Mouse (Mus musculus): Measurements from ENCODE around the gene Sat2.

Sat2 gene

DNA sequence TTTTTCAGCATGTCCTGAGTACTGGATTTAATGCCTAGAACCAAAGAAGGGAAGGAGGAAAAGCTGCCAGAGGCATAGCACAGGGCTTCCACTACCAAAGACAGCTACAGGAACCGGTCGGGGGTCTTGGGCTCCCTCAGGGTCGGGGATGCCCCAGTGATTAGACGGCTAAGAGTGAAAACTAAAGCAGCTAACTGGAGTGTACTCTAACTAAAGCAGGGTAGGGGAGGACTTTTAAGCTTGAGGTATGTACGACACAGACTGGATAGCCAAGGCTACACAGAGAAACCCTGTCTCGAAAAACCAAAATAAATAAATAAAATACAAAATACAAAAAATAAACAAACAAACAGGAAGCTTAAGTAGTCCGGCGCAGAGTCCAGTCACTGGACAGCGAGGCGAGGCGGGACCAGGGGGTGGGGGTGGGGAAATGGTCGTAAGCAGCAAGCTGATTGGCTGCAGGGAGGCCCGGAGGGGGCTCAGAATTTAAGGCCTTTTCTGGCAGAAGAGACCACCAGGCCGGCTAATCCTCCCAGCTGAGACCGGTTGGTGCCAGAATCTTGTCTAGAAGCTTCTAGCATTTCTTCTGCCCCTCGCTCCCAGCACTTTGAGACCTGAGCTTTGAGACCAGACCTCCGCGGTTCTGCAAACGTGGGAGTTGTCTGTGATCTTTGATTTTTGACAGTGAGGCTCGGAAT is at the start of gene Sat2:
TSS of gene Sat2 (plus strand) at position 454 of the 698 bp plus-strand sequence.
- peak; percentile 65 for DNase-seq

DNA sequence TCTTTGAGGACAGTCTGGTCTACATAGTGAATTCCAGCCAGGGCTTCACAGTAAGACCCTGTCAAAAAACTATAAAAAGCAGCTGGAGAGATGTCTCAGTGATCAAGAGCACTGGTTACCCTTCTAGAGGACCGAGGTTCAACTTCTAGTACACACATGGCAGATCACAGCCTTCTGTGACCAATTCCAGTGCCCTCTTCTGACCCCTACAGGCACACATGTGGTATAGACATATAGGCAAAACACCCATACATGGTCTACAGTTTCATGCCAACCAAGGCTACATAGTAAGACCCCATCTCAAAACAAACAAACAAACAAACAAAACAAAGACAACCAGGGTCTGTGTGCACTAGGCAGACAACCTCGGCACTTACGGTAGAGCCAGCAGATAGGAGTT is 46.6 kb upstream of the Sat2 start:
- DNase-seq: no peak

DNA sequence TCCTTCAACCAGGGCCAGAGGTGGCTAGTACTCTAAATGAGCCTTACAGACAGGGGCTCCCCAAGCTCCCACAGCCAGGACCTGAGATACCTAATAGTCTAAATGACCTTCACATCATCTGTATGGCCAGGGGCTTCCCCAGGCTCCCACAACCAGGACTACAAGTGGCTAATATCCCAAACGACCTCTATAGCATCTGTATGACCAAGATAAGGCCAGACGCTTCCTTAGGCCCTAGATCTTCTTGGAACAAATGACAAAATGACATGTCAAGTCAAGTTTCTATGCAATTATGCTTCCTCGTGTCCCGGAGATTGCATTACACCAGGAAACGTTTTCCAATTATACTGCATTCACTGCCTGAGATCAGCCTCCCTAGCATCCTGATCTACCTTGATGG is 45.5 kb upstream of the Sat2 start:
- no peak for DNase-seq

DNA sequence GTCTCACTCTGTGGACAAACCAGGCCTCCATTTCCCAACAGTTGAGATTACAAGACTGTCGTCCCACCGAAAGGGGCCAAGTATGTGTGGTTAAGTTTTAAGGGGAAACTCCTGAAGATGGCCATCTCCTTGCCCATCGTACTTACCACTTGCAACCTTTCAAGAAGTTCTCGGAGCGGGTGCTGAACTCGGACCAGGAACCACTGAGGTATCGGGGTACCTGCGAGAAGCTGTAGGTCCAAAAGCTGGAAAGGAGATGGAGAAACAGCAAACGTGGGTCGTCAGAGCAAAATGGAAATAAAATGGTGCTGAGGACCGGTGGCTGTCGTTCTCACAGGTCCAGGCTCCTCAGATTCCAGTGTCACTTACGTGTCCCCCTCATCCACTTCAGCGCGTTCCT is 43.5 kb upstream of the Sat2 start:
- peak; percentile 56 for DNase-seq

DNA sequence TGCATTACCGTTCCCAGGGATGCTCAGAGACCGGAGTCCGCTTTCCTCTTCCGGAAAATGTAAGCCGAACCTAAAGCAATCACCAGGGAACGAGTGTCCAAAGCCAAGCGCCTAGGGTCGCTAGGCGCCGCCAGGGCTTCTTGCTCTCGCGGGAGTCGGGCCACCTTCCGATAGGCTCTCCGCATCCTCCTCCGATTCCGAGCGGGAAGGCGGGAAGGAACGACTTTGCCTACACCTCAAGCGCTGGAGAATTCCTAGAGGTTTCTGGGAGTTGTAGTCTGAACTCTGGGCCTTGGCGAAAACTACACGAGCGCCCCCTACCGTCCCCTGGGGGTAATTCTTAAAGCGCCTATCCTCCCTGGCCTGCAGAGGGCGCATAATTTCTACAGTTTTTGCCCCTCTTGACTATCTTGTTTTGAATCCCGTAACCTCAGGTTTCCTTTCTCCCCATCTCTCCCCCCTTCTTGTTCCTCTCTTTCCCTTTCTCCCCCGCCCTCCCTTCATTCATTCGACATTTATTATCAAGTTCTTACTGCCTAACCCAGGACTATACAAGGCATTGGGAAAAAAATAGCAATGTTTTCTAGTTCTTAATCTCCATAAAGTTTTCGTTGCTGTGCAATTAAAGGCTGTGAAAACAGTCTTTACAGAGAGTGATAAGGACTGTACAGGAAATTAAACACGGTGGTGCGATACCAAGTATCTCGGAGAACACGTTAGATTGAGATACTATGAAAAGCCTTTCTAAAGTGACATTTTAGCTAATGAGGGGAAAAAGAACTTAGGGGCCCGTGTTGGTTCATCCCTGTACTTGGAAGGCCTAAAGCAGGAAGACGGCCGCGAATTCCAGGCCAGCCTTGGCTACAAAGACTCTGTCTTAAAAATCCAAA is 42.5 kb upstream of the Sat2 start:
- peak; percentile 99 for DNase-seq

DNA sequence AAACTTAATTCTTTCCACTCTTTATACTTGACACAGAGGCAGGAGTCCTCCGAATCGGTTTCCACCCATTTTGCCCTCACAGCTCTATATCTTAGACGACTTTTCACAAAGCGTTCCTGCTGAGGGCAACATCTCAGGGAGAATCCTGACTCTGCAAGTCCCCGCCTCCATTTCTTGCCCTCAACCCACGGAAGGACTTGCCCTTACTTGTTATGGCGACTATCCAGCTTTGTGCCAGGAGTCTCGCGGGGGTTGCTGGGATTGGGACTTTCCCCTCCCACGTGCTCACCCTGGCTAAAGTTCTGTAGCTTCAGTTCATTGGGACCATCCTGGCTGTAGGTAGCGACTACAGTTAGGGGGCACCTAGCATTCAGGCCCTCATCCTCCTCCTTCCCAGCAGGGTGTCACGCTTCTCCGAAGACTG is 41.7 kb upstream of the Sat2 start, which contains the start of the genes Wrap53 and Trp53:
TSS of gene Wrap53 (minus strand) at position 165 of the 424 bp plus-strand sequence.
TSS of gene Trp53 (plus strand) at position 269 of the 424 bp plus-strand sequence.
- DNase-seq: peak; percentile 95

DNA sequence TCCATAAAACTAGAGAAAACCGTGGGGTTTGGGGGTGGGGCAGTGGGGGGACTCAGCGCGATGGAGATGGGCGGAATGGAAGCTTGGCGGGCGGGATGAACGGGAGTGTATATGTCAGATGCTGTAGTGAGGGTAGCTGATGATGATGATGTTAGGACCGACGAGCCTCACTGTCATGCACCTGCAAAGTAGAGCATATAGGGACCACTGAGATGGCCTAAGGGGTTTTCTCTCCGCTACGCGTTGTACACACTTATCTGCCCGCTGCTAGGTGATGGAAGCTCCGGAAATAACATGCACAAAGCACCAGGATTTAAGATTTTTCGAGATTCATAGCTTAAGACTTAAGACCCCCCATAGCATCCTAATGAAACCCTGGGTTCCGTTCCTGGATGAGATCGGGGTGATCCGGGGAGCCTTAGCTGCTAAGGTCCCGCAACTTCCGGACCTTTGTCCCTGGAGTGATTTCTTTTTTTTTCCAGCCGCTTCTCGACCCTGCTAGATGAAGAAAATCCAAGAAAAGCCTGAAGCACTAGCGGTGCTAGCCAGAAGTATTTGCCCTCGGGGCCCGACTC is 41.2 kb upstream of the Sat2 start:
- DNase-seq: no peak

DNA sequence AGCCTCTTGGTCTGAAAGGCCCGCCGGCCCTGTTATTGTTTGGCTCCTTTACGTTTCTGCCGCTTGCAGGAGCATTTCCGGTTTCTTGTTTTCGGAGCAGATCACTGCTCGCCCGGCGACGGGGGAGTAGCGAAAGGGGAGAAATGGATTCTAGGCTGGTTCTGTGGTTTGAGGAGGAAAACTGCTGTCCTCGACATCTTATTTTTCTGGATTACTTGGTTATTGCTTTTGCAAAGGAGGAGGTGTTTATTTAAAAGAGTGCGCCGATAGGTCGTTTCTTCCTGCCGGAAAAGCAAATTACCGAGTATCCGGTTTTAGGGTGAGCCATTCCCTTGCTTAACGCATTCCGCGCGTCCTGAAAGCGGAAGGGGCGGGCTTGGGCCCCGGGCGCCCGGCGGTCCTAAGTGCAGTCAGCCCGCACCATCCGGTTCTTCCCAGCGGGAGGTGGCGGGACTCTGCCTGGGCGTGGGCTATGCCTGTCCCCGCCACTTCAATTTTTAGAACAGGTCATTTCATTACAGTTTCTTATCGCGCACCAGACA is 40.6 kb upstream of the Sat2 start:
- peak; percentile 93 for DNase-seq

DNA sequence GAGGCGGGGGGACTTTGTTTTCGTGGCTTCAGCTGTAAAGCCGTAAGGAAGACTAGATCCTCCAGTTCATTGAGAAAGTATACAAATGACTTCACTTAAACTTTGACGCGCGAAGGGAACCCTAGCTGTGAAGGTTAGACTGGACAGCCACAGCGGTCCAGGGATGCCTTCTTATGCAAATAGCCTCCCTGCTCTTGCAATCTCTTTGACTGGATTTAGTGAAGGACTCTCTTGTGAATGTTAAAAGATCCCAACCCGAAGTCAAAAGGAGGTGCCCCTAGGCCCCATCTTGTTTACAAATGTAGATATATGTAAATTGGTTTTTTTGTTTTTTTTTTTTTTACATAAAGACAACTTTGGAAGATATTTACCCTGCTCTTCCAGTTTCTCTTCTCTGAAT is 40.0 kb upstream of the Sat2 start:
- DNase-seq: no peak

DNA sequence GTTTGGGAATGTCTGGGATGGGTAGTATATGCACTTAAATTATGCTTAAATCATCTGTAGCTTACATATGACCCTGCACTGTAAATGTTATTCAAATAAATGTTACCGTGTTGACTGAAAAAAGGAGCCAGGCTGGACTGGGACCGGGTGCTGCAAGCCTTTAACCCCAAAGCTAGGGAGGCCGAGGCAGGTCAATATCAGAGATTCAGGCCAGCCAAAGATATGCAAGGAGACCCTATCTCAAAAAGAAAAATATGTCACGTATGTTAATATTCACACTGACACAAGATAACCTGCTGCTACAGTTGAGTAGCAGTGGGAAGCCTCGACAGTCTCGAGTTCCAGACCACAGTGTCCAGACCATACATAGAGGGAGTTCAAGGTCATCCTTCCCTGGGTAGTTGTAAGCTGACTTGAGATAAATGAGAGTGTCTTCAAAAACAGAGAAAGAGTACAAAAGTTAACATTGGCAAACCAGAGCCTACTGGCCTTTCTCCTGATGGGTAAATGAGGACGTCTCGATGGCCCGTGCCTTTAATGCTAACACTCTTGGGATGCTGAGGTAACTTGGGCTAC is 39.5 kb upstream of the Sat2 start:
- DNase-seq: peak; percentile 46

DNA sequence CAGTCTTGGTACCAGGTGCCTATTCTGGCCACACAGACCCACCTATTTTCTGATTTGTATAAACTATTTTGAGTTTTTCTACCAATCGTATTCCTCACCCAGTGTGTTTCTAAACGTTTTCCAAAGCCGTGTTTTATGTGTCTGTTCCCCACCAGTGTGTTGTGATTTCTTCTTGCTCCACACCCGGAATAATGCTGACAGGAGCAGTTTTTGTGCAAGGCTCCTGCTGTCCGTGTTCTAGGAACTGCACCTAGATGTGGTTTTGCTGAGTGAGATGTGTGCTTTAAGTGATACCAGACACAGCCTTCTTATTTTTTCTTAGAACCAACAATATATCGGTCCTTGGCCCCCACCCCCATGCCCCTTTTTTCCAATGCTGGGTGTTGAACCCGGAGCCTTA is 37.8 kb upstream of the Sat2 start:
- peak; percentile 23 for DNase-seq

DNA sequence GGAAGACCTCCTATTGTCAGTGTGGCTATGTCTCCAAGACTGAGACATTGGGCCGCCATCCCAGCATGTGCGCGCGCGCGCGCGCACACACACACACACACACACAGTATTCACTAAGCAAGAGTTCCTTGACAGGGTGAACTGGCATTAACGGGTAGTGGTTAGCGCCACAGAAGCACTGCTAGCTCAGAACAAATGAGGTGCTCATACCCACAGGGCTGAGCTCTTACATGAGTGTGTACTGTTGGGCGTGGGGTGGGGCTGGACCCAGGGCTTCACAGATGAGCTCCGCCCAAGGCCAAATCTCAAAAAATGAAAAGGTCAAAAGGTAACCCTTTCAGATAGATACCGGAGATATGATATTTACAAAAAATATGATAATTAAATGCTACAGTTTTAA is 36.9 kb upstream of the Sat2 start:
- DNase-seq: peak; percentile 31

DNA sequence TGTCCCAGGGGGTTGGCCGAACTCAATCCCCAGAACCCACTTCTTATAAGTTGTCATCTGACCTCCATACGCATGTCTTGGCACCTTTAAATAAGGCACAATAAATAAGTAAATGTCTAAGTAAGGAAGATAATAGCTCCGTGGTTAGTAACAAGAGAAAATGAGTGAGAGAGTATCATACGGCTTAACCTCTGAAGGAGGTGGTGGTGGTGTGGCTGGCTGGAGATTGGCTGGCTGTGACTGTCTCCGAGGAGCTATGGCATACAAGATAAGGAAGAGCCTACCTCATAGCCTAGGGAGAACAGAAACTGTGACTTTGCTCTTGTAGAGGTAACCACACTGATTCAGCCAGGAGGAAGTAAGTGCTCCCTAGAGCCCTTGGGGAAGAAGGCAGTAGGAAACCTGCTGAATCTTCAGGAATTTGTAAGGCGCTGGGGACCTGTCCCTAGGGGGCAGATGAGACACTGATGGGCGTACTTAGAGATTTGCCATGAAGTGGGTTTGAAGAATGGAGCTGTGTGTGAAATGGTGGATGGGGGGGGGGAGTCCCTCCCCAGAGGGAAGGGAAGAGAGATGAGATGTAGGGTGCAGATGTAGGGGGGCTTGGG is 36.0 kb upstream of the Sat2 start:
- DNase-seq: no peak

DNA sequence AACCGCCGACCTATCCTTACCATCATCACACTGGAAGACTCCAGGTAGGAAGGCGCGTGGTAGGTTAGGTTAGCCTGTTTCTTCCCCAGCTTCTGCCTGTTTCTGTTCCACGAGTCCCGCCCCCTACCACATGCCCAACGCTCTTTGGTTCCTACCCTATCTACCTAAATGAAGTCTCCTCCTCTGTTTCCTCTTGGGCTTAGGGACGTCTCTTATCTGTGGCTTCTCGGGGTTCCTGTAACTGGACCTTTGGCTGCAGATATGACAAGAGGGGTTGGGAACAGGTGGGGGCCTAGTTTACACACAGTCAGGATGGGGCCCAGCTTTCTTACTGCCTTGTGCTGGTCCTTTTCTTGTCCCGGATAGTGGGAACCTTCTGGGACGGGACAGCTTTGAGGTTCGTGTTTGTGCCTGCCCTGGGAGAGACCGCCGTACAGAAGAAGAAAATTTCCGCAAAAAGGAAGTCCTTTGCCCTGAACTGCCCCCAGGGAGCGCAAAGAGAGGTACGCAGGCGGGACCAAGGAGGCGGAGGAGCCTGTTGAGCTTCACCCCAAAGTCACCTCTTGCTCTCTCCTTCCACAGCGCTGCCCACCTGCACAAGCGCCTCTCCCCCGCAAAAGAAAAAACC is 32.5 kb upstream of the Sat2 start:
- peak; percentile 16 for DNase-seq

DNA sequence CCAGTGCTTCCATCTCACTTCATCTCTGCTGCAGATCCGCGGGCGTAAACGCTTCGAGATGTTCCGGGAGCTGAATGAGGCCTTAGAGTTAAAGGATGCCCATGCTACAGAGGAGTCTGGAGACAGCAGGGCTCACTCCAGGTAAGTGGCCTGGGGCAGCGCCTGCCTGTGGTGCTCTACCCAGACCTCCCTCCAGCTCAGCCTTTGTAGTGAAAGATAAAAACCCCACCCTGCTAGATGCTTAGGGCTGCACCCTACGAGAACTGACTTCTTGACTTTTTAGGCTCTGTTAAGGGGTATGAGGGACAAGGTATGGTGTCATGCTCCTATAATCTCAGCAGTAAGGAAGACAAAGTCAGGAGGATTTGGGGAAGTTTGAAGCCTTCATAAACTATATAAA is 31.2 kb upstream of the Sat2 start:
- no peak for DNase-seq

DNA sequence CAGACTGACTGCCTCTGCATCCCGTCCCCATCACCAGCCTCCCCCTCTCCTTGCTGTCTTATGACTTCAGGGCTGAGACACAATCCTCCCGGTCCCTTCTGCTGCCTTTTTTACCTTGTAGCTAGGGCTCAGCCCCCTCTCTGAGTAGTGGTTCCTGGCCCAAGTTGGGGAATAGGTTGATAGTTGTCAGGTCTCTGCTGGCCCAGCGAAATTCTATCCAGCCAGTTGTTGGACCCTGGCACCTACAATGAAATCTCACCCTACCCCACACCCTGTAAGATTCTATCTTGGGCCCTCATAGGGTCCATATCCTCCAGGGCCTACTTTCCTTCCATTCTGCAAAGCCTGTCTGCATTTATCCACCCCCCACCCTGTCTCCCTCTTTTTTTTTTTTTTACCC is 30.4 kb upstream of the Sat2 start:
- no peak for DNase-seq

DNA sequence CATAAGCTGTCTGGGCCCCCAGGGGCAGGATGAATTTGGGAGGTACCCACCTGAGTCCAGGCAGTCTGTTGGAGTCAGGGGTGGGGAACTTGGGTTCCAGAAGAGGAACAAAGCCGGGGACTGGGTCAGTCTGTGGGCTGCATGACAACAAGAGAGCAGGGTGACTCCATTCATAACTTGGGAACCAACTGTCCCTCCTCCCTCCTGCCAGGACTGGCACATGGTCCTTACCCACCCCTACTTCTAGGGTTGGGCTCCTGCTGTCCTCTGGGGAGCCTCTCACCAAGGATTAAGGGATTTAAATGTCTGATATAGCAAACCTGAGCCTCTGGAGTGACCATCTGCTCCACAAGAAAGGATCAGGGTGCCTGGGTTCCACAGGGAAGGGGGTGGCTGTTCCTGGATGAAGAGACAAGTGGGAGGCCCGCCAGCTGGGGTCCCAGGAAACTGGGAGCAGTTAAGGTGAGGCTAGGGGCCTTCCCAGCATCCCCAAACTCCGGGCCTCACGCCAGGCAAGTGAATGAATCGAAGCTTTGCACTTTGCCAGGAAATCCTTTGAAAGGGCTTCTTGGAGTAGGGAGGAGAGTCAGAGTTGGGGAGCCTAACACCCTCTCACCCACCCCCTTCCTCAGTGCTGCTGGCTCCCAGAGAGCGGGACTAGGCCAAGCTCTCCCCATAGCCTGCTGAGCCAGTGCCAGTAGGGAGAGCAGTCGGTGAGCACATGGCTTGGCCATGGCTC is 29.8 kb upstream of the Sat2 start:
- no peak for DNase-seq

DNA sequence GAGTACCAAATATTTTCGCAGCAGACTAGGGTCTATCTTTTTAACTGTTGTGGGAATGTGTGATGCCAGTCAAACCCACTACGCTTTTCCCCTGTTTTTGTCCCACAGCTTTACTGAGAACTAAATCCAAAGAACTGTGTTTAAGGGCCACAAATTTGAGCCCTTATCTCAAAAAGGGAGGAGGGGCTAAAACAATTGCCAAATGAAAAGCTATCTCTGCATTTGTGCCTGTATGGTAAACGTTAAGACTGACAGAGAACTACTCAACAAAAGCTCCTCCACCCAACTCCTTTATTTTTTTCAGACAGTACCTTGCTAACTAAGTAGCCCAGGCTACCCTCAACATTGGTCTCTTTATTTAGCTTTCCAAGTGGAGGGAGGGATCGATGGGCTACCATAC is 29.0 kb upstream of the Sat2 start:
- DNase-seq: no peak

DNA sequence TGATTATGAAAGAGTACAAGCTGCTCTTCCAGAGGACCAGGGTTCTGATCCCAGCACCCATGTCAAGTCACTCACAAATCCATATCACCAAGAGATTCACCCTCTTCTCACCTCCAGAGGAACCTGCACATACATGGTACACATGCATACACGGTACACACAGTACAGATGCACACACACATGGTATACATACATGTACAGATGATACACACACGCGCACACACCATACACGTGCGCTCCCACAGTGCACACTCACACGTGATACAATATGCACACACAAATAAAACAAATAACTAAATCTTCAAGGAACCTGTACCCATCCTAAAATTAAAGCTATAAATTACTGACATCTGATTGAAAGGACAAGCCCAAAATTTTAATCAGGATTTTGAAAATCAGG is 27.0 kb upstream of the Sat2 start:
- DNase-seq: no peak

DNA sequence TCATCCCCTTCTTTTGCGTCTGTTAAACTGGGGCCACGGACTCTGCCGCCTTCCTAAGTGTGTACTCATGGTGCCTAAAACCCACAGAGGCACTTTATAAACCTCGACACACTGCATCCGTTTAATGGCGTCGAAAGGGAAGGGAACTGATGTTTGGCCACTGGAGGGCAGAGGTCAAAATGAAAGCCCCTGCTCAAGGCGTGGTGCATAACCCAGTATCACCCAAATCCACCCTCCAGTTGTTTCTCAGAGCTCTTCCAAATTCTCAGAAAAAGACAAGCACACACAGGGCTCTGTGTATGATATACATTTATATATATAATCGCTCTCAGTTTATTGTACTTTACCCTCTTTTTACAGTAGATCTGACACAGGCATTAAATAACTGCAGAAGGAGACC is 22.4 kb upstream of the Sat2 start:
- no peak for DNase-seq

DNA sequence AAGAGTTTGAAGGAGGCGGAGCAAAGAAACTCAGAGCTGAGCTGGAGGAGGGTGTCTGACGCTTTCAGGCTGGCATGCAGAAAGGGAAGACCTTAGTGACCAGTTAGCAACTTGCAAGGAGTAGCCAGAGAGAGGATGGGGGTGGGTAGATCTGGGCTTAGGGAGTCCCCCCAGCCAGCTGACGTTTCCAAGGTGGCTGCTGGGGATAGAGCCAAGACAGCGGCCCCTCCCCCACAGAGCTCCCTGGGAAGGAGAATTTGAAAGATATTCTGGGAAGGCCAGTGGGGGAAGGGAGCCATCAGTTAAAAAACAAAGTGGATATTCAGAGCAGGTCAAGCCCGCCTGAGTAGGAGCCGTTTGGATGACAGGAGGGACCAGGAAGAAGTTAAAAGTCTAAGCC is 21.7 kb upstream of the Sat2 start:
- no peak for DNase-seq

DNA sequence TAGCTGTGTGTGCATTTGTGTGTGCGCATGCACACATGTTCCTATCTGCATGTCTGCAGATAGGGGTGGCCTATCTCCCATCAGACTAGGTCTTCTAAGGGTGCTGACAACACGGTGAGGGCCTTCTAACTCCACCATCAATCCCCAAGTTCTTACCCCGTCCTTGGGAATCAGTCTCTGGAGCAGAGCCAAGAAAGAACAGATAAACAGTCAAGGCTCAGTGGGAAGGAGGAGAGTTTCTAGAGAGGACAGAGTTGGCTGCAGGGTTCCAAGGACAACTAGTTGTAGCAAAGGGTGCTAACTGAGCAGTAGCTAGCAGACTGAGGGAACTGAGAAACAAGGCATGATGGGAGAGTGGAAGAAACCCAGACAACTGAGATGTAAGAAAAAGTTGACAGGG is 20.1 kb upstream of the Sat2 start:
- no peak for DNase-seq

Measured in cerebellum, adult 9-10 months (tissue).